Mouse (Mus musculus) heart, postnatal 0 days (tissue): ENCODE results near the gene Gm10358. TPM values are rescaled to one million over a fixed set of nuclear protein-coding genes. Genes with fewer than 3 reads are reported as not detected.
"Not testable (repeated sequence)": the region's sequence is repeated elsewhere in the genome, so short reads cannot be mapped to it uniquely, and the experiment has no call there.

ENCODE experiments used
- ATAC-seq: fragments of 200-750 bp; cut with Nextera tagmentation; 2 replicates; pipeline ENCODE4 v1.8.0; 2017; ENCODE audit warnings: low read depth, moderate number of reproducible peaks, moderate library complexity; ENCODE audit not compliant: insufficient read depth
- DNase-seq: peaks from one replicate; pipeline ENCODE4 v3.0.0-alpha.2; 2016; ENCODE audit warnings: low spot score
- H3K27ac ChIP-seq: fragments of 300-500 bp; sonication (generic); 2 replicates; pipeline ENCODE4 v1.5.1; 2014; ENCODE audit warnings: low read depth, mild to moderate bottlenecking
- H3K27me3 ChIP-seq: fragments of 300-500 bp; sonication (generic); 2 replicates; pipeline ENCODE4 v1.6.1; 2014; ENCODE audit warnings: low read length, mixed read lengths; ENCODE audit not compliant: control insufficient read depth, insufficient read depth
- H3K36me3 ChIP-seq: fragments of 300-500 bp; sonication (generic); replicated peaks from 2 replicates; pipeline ENCODE4 v1.6.1; 2014; ENCODE audit warnings: low read length, mixed read lengths; ENCODE audit not compliant: control insufficient read depth, insufficient read depth
- H3K4me1 ChIP-seq: fragments of 300-500 bp; sonication (generic); 2 replicates; pipeline ENCODE4 v1.6.1; 2014; ENCODE audit warnings: antibody characterized with exemption; ENCODE audit not compliant: control insufficient read depth, insufficient read depth
- H3K4me2 ChIP-seq: fragments of 300-500 bp; sonication (generic); 2 replicates; pipeline ENCODE4 v1.6.1; 2014; ENCODE audit warnings: low read depth, mild to moderate bottlenecking, low read length, moderate library complexity
- H3K4me3 ChIP-seq: fragments of 300-500 bp; sonication (generic); 2 replicates; pipeline ENCODE4 v1.5.1; 2014; ENCODE audit warnings: low read depth, low read length
- H3K9ac ChIP-seq: fragments of 300-500 bp; sonication (generic); replicated peaks from 2 replicates; pipeline ENCODE4 v1.6.1; 2014; ENCODE audit warnings: low read depth, low read length, mixed read lengths
- H3K9me3 ChIP-seq: fragments of 300-500 bp; sonication (generic); replicated peaks from 2 replicates; pipeline ENCODE4 v1.6.1; 2016; ENCODE audit warnings: low read length; ENCODE audit not compliant: control insufficient read depth
- CTCF ChIP-seq: IDR thresholded peaks from 2 replicates; pipeline ENCODE4 v1.5.1; 2016; ENCODE audit warnings: antibody characterized with exemption, control low read depth, low read depth
- EP300 ChIP-seq: IDR thresholded peaks from 2 replicates; pipeline ENCODE4 v1.6.1; 2016; ENCODE audit warnings: antibody characterized with exemption, low read depth
- WGBS: fragments of 180-500 bp; shearing (Covaris S2); extraction: QIAGEN DNeasy Blood & Tissue Kit; methylation state at CpG from one replicate; pipeline ENCODE4 v1.1.7; 2014; 5-methylcytosine and 5-hydroxymethylcytosine counted together
- polyA plus RNA-seq: library from polyadenylated mRNA; unstranded; fragments of >200 nt; fragmentation: Nextera tagmentation; extraction: Ambion mirVana; gene quantifications from 2 replicates; pipeline ENCODE4 v1.2.1, GENCODE M21; 2015
- total RNA-seq: library from RNA; depleted of rRNA; stranded (reverse); fragments of >200 nt; gene quantifications from 2 replicates; pipeline ENCODE4 v1.2.3, GENCODE M21; 2014; ENCODE audit warnings: low replicate concordance; rRNA removed

Gene Gm10358
- total RNA-seq (8.2 and 10.4 TPM in 2 replicates), polyA plus RNA-seq (0.34 and 0.38 TPM in 2 replicates)

DNA sequence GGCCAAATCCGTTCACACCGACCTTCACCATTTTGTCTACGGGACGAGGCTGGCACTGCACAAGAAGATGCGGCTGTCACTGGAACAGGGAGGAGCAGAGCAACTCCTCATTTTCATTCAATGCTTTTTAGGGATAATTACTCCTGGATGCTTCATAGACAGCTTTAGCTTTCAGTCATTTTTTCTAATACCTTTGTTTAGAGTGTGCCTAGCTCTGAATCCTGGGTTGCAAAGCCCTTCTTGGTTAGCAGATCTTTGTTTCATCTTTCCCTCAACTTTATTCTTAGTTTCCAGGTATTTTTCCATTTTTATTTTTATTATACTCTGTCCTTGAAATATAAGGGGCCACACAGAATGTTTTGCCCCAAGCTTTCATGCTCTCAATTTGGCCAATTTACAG is at the start of gene Gm10358:
Gm10358 (minus strand) TSS at position 101 of the 400 bp plus-strand sequence.
- Histone ChIP-seq H3K36me3 (no peaks in the 10 kb centered on the region), H3K4me1 (no peaks in the 10 kb centered on the region), H3K4me3 (no peak within 1 kb of the TSS), H3K27ac (no peak within 1 kb of the TSS), H3K9me3 (no peaks in the 10 kb centered on the region), H3K4me2 (no peak within 1 kb of the TSS), H3K9ac (no peak within 1 kb of the TSS), H3K27me3 (no peaks in the 10 kb centered on the region)
- TF ChIP-seq EP300, result no peak
- TF ChIP-seq CTCF, result no peak
- ATAC-seq (no peak), DNase-seq (no peak)
- 93% methylated on average over 5 of the region's 5 CpGs for WGBS

DNA sequence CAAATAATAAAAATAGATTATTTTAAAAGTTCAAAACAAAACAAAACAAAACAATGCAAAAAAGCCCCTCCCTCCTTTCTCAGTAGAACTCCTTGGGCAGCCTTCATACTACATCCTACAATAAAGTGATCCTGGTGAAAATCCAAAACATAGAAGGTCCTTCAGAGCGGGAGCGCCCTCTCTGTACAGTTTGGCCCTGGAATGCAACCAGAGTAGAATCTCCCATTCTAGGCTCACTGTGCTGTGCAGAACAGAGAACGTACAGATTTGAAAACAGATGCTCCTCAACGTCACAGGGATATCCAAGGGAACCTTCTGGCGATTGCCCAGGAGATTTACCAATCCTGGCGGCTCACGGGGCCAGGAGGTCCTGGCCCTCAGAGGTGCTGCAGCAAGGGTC is 42.0 kb upstream of the Gm10358 start, which contains the start of gene Iqcm:
Iqcm (plus strand) TSS at position 301 of the 400 bp plus-strand sequence.
- Histone ChIP-seq H3K9me3 (no peaks in the 10 kb centered on the region), H3K4me1 (no peaks in the 10 kb centered on the region), H3K36me3 (no peaks in the 10 kb centered on the region), H3K4me3 (no peak within 1 kb of the TSS), H3K9ac (no peak within 1 kb of the TSS), H3K4me2 (no peak within 1 kb of the TSS), H3K27me3 (no peaks in the 10 kb centered on the region), H3K27ac (no peak within 1 kb of the TSS)
- 83% methylated on average over 7 of the region's 7 CpGs for WGBS
- no peak for TF ChIP-seq CTCF
- no peak for TF ChIP-seq EP300
- ATAC-seq (no peak), DNase-seq (no peak)

DNA sequence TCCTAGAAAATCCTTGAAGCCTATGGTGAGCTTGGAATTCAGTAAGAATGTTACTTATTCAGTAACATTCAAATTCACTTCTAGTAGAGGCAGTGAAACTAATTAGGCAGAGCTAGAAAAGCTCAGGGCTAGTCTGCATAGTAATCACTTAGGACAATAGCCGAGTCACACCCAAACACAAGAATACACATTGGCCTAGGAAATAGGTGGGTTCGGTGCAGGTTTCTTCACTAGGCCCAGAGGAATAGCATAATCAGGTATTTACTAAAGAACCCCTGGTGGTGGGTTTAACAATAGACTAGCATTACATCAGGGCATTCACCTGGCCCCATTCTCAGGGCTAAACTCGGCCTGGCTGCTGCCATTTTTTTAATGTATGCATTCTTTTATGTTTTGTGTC is 9.3 kb upstream of the Gm10358 start:
- DNase-seq, H3K4me1 ChIP-seq, H3K9ac ChIP-seq, ATAC-seq, H3K4me2 ChIP-seq, H3K27me3 ChIP-seq, H3K4me3 ChIP-seq, H3K9me3 ChIP-seq, H3K36me3 ChIP-seq, H3K27ac ChIP-seq: not testable (repeated sequence)
- WGBS, result 77% methylated on average over 3 of the region's 3 CpGs

DNA sequence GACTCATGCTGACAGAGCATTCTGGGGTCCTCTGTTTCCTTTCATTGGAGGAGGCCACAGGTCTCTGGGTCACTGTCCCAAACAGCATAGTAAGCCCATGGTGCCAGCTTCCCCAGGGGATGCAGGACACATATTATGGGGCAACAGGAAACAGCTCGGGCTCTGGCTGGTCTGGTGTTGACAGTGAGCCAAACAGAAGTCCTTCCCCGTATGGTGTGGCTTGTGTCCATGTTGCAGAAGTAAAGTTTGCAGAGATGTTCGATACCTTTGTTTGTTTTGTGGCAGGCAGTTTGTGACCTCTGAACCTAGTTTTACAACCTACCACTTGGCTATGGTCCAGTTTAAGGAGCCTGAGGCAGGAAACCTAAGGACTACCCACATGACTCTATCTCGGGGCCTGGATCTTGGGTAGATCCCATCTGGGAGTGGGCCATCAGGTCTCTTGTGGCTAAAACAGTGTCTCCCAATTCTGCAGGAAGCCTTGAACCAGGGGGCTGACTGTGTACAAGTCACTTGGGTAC is 21.6 kb downstream of the Gm10358 start:
- Histone ChIP-seq H3K4me1 (no peaks in the 10 kb centered on the region), H3K9ac (no peak overlapping the region), H3K27ac (no peak overlapping the region), H3K27me3 (no peaks in the 10 kb centered on the region), H3K9me3 (no peaks in the 10 kb centered on the region), H3K36me3 (no peaks in the 10 kb centered on the region), H3K4me2 (no peak overlapping the region), H3K4me3 (no peak overlapping the region)
- TF ChIP-seq EP300, result no peak
- no peak for TF ChIP-seq CTCF
- DNase-seq, result no peak
- no peak for ATAC-seq
- WGBS, result 74% methylated on average over 4 of the region's 4 CpGs

DNA sequence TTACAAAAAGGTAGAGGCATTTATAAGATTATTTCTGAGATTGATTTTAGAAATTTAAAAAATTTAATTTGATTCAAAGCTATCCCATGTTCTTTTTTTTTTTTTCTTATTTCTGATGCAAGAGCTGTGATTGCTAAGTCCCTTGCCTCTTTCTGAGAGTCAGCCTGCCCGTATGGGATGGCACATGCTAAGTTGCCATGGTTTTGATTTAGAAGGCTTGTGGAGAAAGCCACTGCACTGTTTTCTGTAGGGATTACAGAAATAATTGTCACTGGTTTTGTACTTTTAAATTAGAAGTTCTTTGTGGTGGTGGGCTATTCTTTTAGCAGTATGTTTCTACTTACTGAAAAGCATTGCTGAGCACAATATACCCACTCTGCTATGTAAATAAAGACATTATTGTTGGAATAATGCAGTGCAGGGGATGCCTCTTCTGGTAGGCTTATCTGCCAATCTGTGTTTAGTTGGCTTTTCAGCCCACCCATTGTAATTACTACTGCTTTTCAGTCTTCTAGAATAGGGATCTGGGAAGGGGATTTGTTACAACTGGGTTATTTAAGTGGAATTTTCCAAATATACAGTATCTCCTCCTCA is 30.8 kb downstream of the Gm10358 start:
- no peak for TF ChIP-seq EP300
- TF ChIP-seq CTCF, result no peak
- Histone ChIP-seq H3K27me3 (no peaks in the 10 kb centered on the region), H3K9ac (no peak overlapping the region), H3K4me2 (no peak overlapping the region), H3K4me1 (no peaks in the 10 kb centered on the region), H3K27ac (no peak overlapping the region), H3K36me3 (no peaks in the 10 kb centered on the region), H3K9me3 (no peaks in the 10 kb centered on the region), H3K4me3 (no peak overlapping the region)
- no peak for DNase-seq
- ATAC-seq, result no peak
- 70% methylated on average over 1 of the region's 1 CpGs for WGBS

DNA sequence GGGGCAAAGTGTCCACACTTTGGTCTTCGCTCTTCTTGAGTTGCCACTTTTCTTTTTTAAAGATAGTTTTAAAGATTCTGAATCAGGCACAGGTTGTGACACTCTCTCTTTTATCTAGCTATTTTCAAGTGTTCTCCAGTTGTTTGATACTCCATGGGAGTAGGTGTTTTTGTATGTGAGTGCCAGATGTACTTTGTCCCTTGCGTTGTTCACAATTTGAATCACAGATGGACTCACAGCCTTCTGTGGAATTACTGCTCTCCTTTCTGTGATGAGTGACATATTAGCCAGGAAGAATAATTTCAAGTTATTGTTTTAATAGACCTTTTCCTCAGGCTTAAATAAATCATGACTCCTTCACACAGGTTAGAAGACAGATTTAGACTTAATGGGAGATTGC is 34.4 kb downstream of the Gm10358 start:
- Histone ChIP-seq H3K4me3 (no peak overlapping the region), H3K4me1 (no peaks in the 10 kb centered on the region), H3K9me3 (no peaks in the 10 kb centered on the region), H3K27ac (no peak overlapping the region), H3K9ac (no peak overlapping the region), H3K4me2 (no peak overlapping the region), H3K36me3 (no peaks in the 10 kb centered on the region), H3K27me3 (no peaks in the 10 kb centered on the region)
- WGBS, result 83% methylated on average over 2 of the region's 2 CpGs
- DNase-seq, result no peak
- ATAC-seq, result no peak
- TF ChIP-seq CTCF, result no peak
- TF ChIP-seq EP300, result no peak

Other genes starting within 250 kb of the Gm10358 start
- 2.0 and 4.0 TPM in 2 replicates for gene Rasd2, start 192.6 kb downstream of the Gm10358 start, total RNA-seq
- gene Rasd2, start 192.6 kb downstream of the Gm10358 start, polyA plus RNA-seq, result 0.63 and 0.68 TPM in 2 replicates
- gene Iqcm, start 42.1 kb upstream of the Gm10358 start, total RNA-seq, result not detected in 2 replicates
- gene Iqcm, start 42.1 kb upstream of the Gm10358 start, polyA plus RNA-seq, result not detected in 2 replicates